Mouse (Mus musculus) lung, embryonic 15.5 days (tissue): ENCODE data around the gene Tppp. TPM values are rescaled to one million over a fixed set of nuclear protein-coding genes. Genes with fewer than 3 reads are reported as not detected.
"Not testable (repeated sequence)": the region's sequence is repeated elsewhere in the genome, so short reads cannot be mapped to it uniquely, and the experiment has no call there.

ENCODE experiments used
- ATAC-seq: fragments of 200-750 bp; cut with Nextera tagmentation; 2 replicates; pipeline ENCODE4 v1.8.0; 2017; ENCODE audit warnings: moderate number of reproducible peaks, borderline replicate concordance; ENCODE audit not compliant: low FRiP score, low TSS enrichment; ENCODE audit errors: extremely low read depth
- H3K27ac ChIP-seq: fragments of 300-500 bp; sonication (generic); 2 replicates; pipeline ENCODE4 v1.5.1; 2015; ENCODE audit warnings: moderate library complexity, mild to moderate bottlenecking, inconsistent platforms
- H3K27me3 ChIP-seq: fragments of 300-500 bp; sonication (generic); 2 replicates; pipeline ENCODE4 v1.6.1; 2015; ENCODE audit warnings: inconsistent platforms
- H3K36me3 ChIP-seq: fragments of 300-500 bp; sonication (generic); 2 replicates; pipeline ENCODE4 v1.6.1; 2015; ENCODE audit warnings: inconsistent platforms
- H3K4me1 ChIP-seq: fragments of 300-500 bp; sonication (generic); 2 replicates; pipeline ENCODE4 v1.6.1; 2015; ENCODE audit warnings: inconsistent platforms
- H3K4me2 ChIP-seq: fragments of 300-500 bp; sonication (generic); 2 replicates; pipeline ENCODE4 v1.6.1; 2015; ENCODE audit warnings: inconsistent platforms, mild to moderate bottlenecking, moderate library complexity
- H3K4me3 ChIP-seq: fragments of 300-500 bp; sonication (generic); 2 replicates; pipeline ENCODE4 v1.5.1; 2015; ENCODE audit warnings: mild to moderate bottlenecking, inconsistent platforms
- H3K9ac ChIP-seq: fragments of 300-500 bp; sonication (generic); 2 replicates; pipeline ENCODE4 v1.6.1; 2015; ENCODE audit warnings: inconsistent platforms
- H3K9me3 ChIP-seq: fragments of 300-500 bp; sonication (generic); 2 replicates; pipeline ENCODE4 v1.6.1; 2016; ENCODE audit warnings: inconsistent platforms
- WGBS: fragments of 180-500 bp; shearing (Covaris S2); methylation state at CpG from one replicate; pipeline ENCODE4 v1.1.7; 2015; 5-methylcytosine and 5-hydroxymethylcytosine counted together
- polyA plus RNA-seq: library from polyadenylated mRNA; unstranded; fragments of >200 nt; fragmentation: Nextera tagmentation; extraction: Ambion mirVana; gene quantifications from 2 replicates; pipeline ENCODE4 v1.2.1, GENCODE M21; 2015

Gene Tppp
- polyA plus RNA-seq, 1 experiment from 2014 or later = 1.1 TPM

GRCm38 (mm10) chr13:74071244-74071643, 62.0 kb downstream of the Tppp start:
- not testable (repeated sequence) for H3K9ac ChIP-seq, H3K36me3 ChIP-seq, H3K4me1 ChIP-seq, H3K9me3 ChIP-seq, H3K4me2 ChIP-seq, H3K27me3 ChIP-seq, ATAC-seq, H3K4me3 ChIP-seq, H3K27ac ChIP-seq
- WGBS = 52% methylated on average over 1 of the region's 1 CpGs

- no peak for ATAC-seq
- Histone ChIP-seq H3K27ac (no peak overlapping the region), H3K9ac (no peak overlapping the region), H3K4me2 (no peak overlapping the region), H3K27me3 (no peaks in the 10 kb centered on the region), H3K36me3 (no peaks in the 10 kb centered on the region), H3K9me3 (no peaks in the 10 kb centered on the region), H3K4me1 (no peaks in the 10 kb centered on the region), H3K4me3 (no peak overlapping the region)
- 56% methylated on average over 3 of the region's 3 CpGs for WGBS
These were observed 62.5 kb downstream of the Tppp start for GRCm38 (mm10) chr13:74071714-74072113.

- H3K9ac ChIP-seq = no peak overlapping the region
- H3K4me3 ChIP-seq = no peak overlapping the region
- 78% methylated on average over 7 of the region's 7 CpGs for WGBS
- no peak overlapping the region for H3K4me2 ChIP-seq
- ATAC-seq = no peak
- no peaks in the 10 kb centered on the region for H3K4me1 ChIP-seq
- no peaks in the 10 kb centered on the region for H3K36me3 ChIP-seq
- H3K9me3 ChIP-seq = no peaks in the 10 kb centered on the region
- H3K27ac ChIP-seq = no peak overlapping the region
- no peaks in the 10 kb centered on the region for H3K27me3 ChIP-seq
These were observed 64.2 kb downstream of the Tppp start for GRCm38 (mm10) chr13:74073369-74073768.

Other genes with a start within 250 kb of the Tppp start
- gene Nkd2, start 161.8 kb upstream of the Tppp start, polyA plus RNA-seq = 4.3 and 4.7 TPM in 2 replicates
- 42.2 and 44.4 TPM in 2 replicates for gene Trip13, start 71.6 kb upstream of the Tppp start, polyA plus RNA-seq
- 45.1 and 50.4 TPM in 2 replicates for gene Brd9, start 71.6 kb upstream of the Tppp start, polyA plus RNA-seq
- gene Zdhhc11, start 45.6 kb upstream of the Tppp start, polyA plus RNA-seq = not detected in 2 replicates
- gene Cep72, start 52.9 kb downstream of the Tppp start, polyA plus RNA-seq = 14.7 and 16.9 TPM in 2 replicates
- gene Slc9a3, start 112.0 kb downstream of the Tppp start, polyA plus RNA-seq = not detected in 2 replicates
- gene Exoc3, start 199.3 kb downstream of the Tppp start, polyA plus RNA-seq = 69.4 and 72.7 TPM in 2 replicates